Mouse (Mus musculus) kidney, postnatal 10 days (tissue): ENCODE results near the gene Pard3b.

Experiments
- DNase-seq: peaks from one replicate; pipeline ENCODE4 v3.0.0; 2021; ENCODE audit warnings: mixed read lengths

The Pard3b gene

DNA sequence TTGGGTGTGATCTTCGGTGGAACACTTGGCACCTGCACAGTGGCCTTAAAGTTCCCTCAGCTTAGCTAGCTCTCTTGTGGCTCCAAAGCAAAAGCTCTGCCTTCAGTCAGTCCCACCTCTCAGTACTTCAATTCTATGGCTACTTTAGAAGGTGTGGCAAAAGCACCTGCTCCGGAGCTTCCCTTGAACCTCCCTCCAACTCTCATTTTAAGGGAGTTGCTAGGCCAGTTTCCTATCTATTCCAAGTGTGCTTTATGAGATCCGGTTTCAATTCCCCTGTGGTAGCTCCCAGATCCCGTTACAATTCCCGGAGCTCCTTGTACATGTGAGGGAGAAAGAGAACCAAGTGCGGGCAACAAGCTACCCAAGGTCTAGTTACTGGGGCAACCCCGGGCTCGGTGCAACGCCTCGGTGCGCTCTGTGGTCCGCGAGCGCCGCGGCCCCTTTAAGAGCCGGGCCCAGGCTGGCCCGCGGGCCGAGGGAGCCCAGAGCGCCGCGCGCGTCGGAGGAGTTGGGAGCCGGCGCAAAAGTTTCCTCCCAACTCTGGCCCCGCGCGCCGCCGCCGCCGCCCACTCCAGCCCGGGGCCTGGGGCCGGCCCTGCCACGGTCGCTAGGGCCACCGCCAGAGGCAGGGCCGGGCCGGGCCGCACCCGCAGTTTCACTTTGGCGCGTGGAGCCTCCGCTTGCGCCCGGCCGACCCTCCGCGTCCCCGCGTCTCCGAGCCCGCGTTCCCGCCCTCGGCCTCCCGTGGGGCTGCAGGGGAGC, at the start of gene Pard3b:
TSS of gene Pard3b (plus strand) at position 478 of the 765 bp plus-strand sequence.
- peak; percentile 86 for DNase-seq

DNA sequence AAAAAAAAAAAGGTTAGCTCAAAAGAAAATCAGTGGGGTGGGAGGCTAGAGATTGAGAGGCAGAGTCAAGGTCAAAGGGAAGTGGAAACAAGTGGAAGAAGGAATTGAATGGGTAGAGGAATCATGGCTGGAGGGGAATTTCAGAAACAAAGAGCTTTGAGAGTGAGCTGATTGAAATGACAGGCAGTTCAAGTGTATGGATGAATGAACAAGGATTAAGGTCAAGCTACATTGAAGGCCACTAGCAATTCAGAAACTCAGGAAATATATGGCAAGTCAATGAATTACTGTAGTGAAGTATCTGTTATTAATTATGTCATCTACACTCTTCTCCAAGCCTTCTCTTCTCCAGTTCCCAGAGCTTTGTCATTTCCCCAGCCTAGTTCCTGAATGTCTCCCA, 22.4 kb upstream of the Pard3b start:
- DNase-seq, result no peak

DNA sequence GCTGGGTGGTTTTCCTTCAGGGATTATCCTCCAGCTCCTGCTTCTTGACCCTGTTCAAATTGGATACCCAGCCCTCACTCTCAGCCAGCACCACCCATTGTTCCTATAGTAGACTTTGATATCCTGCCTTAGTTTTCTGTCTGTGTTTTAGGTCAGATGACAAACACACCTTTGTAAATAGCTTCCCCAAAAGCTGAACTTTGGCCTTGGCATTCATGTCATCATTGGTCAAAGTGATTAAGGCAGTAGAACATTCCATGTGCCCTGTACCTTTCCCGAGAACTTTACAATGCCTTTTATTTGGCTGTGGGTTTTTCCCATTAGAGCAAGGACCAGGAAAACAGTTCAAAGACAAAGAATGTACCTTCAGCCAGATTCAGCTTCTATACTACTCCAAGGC, 18.0 kb upstream of the Pard3b start:
- DNase-seq, result no peak

DNA sequence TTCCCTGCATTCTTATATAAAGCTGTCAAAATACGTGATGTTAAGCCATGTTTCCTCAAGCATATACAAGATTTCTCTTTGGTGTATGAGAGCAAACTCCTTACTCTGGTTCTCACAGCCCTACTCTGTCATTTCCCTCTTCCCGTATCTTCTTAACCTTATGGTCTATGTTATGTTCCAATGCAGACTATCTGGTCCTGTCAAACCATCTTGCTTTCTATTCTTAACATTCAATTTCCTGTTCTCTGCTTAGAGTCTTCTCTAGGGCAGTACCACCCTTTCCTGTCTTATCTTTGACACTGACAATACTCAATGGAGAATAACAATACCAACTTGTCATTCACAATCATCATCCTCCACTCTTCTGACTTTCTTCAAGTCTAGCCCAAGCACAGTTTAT, 8.8 kb upstream of the Pard3b start:
- DNase-seq, result no peak

DNA sequence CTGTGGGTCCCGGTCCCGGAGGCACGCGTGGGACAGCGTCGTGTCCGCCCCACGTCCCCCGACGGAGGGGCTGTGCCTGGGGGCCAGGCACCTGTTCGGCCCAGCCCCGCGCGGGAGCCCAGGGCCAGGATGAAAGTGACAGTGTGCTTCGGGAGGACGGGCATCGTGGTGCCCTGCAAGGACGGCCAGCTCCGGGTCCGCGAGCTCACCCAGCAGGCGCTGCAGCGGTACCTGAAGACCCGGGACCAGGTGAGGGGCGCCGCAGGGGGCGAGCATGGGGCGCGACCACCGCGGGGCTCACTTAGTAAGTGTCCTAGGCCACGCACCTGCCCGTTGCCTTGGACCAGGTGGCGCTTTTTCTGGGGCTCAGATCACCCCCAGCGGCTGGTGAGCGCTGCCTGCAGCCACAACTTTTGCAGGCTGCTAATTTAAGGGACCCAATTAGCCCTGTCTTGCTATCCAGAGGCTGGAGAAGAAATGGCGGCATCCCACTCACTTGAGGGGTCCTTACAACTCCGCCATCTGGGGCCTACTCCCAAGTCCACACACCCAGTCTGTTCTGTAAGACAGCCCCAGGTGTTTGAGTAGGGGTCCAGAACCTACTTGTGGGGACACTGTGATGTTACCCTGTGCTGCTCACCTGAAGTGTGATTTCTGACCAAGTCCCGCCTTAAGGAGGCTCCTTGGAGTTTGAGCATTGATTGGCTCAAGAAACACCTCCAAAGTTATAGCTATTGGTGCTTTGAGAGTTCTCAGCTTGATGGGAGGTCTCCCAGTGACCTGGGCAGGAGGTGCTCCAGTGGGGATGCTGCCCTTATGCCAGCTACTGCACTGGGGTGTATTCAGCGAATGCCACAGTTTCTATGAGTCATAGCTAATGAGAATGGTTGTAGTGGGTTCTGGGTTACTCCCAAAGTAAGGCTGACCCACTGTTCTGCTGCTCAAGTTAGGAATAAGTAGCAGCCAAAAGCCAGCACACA, 780 bp downstream of the Pard3b start:
- peak; percentile 48 for DNase-seq

DNA sequence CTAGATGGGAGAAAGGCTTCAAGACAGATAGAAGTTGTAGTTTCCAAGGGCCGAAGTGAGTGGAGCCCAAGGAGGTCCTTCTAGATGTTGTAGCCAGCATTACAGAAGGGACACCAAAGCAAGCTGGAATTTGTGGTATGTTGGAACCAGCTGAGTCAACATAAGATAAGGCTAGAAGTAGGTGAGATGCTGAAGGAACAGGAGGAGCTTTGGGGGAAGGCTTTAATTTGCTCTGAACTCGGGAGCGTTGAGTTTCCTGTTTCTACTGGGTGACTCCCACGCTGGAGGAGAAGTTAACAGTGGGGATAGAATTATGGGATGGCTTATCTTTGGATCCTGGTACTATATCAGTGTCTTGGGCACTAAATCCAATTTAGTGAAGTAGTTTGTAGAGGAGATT, 3.3 kb downstream of the Pard3b start:
- peak; percentile 17 for DNase-seq

DNA sequence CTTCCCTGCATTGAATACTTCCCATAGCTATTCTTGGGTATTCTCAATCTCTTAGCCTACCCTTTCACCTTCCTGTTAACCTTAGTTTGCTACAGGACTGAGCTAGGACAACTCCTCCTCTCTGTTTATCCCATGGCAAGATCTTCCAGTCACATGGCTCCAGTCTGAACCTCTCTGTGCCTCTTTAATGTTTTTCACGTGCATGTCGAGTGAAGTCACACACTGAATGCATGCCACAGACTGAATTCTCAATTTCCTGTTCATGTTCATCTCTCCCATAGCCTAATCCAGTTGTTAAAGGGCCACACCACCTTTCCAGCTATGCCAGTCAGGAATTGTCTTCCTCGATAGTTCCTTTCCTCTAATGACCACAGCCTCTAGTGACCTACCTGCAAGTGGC, 6.4 kb downstream of the Pard3b start:
- DNase-seq, result no peak

DNA sequence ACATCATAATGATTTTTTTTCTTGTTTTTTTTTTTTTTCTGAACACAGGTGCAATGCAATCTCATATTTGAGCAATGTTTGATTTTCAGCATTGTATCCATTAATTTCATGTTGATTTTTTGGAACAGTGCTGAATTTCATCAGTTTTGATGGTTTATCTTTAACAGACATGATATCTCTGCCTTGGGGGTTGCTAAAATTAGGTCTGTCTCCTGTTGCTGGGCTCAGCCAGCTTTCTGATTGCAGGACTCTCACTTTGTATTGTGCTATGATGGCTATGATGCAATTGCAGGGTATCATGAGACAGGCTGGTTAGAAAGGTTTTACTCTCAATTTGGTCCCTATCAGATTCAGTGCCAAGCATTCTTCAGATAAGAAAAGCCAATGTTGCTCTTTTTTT, 11.3 kb downstream of the Pard3b start:
- DNase-seq, result no peak

DNA sequence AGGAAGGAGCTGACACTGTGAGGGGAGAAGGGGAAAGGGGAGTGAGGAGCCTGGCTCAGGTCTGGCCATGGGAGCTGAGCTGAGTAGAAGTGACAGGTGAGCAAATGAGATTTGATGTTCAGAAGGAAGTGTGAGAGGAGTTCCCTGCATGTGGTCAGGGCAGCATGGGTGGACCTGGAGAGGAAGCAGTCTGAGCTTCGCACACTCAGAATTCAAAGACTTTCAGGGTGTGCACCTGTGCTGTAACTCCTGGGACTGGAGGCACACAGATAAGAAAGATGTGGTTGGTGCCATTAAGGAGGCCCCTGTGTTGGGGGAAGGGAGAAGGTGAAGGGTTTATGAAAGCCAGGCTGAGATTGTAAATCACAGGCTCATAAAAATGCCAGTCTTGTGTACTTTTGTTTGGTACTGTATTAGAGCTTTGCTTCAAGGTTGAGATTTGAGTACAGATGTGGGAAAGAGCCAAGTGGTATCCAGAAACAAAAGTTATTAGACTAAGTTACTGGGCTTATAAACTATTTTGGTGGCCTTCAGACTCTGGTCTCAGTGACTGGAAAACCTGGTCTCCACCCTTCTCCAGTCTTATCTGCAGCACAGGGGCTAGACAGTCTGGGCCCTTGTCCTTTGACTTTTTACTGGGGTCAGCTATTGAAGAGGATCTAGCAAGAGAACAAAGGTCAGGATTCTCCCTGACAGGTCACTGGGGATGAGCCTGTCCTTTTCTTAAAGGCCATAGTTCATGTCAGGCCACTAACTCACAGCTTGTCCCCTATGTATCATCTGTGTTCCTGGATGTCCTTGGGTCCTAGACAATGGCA, 13.0 kb downstream of the Pard3b start:
- no peak for DNase-seq

DNA sequence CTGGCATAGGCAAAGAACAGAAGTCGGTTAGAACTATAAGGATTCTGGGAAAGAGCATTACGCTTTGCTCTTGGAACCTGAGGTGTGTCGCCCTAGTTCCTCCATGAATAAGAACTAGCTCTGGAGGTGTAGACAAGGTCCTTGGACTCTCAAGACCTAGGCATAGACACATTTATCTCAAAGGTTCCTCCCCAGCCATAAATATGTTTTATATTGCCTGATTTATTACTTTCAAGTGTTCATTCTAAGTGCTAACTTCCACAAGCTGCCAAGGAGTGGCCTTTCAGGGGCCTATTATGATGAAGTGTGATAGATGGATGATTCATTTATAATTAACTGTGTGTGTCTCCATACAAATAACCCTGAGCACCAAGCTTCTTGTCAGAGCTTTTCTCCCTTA, 19.1 kb downstream of the Pard3b start:
- DNase-seq, result no peak

DNA sequence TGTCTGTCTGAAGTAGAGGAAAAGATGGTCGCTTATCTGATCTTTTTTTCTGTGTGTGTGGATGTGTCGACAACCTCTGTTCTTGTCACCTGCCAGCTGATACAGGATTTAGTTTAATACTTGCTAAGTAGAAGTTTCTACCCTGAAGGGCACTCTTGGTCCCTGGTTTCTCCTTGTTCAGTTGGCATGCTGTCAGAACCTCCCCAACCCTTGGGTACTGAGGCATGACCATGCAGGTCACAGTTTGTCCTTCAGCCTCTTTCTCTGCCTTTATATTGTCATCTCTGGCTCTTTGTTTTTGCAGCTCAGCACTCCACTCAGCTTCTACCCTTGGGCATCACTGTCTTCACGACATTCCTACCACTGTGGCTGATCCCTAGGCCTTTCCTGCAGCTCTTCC, 21.3 kb downstream of the Pard3b start:
- DNase-seq, result peak; percentile 18

DNA sequence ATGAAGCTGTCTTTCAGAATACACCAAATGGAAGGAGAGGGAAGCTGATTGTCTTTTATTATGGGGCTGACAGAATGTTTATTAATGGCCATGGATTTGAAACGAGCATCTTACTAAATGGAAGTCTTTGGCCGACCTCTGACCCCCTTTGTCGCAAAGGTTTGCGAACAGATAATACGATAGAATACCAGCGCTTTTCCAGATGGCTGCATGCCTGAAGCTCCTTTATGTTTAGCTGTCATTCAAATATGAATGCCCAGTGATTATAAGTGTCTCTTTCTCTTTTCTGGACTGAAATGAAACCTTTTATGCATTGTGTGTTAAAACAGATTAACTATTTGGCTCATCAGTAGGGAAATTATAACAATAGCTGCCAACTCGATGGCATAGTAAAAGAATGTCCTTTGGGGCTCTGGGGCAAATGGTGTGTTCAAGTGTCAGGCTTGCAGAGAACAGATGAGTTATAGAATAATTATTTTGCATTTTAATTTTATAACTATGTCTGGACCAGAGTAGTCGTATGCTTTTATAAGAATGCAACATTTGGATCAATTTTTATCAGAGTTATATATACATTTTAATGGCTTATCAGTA, 46.7 kb downstream of the Pard3b start:
- DNase-seq, result no peak

DNA sequence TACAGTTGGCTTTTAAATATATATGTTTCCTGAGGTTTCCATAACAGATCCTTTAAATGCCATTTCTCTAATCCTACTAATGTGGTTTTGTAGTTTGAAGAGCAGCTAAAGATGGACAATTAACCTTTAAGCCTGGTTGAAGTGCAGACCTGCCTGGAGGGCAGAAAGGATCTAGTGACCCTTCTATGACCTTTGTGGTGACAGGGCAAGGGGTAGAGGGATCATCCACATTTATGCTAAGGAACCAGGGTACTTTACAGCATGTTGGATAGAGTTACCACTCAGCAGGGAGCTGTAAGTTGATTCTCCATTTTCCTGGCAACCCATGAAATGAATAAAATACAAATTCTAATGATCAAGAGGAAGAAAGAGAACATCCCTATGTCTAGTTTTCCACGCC, 47.3 kb downstream of the Pard3b start:
- no peak for DNase-seq

DNA sequence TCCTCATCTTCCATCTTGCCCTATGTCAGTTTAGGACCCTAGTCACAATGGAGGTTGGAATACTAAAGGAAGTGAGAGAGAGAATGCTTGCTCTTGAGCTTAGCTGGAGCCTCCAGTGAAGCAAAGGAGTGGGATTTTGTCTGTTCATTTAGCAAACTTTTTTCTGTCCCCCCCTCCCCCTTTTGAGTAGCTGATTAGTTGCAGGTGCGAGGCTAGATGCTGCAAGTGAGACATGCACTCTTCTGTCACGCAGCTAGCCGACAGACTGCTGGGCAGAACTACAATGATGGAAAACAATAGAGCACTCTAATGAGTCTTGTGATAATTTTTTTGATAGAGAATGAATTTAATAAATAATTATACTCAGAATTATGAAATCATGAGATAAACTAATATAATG, 49.7 kb downstream of the Pard3b start:
- no peak for DNase-seq

DNA sequence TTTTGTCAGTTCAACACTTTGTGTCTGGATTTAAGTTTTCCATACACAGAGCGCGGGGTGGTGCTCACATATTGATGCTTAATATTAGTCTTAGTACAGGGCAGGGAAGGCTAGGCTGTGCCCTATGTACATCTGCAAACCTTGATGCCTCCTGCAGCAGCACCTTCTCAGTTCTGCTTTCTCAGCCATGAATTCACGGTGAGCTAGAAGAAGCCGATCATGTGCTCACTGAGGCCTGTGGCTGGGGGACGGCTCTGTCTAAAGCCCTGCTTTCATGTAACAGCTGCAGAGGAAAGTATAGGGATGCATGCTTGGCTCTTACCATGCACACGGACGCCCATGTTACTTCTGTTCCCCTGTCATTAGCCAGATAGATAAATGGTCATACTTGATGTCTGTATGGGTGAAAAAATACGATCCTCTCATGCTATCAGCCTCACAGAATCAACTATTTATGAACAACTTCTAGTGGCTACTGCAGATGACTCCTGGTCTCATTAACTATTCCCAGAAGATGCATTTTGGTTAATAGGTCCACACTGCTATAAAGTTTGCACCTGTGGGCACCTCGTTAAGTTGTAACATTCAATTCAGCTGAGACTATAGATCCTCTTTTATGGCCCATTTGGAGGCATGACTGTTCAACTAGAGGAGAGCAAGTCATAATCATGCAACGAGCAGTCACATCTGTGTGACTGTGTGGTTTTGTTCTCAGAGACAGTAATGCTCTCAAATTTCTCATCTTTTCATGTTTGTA, 60.0 kb downstream of the Pard3b start:
- DNase-seq, result no peak

DNA sequence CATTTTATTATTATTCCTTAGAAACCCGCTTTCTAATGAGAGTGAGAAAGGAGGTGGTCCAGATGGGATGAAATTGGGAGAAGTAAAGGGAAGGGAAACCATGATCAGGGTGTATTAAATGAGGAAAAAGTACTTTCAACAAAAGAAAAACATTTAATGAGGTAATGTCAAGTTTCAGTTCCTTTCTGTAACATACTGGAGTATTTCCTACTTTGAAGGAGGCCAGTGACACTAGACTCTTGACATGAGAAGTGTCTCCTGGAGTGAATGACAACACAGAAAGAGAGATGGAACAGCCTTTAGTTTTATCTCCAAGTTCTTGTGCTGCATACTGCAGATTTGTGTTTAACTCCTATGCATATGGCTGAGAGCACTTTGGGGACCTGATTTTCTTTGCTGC, 71.2 kb downstream of the Pard3b start:
- DNase-seq, result no peak

DNA sequence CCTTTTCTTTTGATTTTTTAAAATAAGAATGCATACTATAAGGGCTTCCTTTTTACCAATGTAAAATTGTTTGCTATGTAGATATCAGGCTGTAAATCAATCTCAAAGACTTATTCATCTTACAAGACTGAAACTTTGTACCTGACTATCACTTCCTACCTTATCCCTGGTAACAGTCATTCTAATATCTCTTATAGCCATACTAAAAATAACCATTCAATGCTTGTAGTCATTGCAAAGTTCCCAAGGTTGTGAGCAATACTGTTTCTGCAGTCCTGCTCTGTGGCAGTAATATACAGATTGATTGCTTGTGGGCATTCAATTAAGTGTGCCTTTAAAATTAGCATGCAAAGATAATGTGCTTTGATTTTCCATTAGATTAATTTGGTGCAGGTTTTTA, 72.9 kb downstream of the Pard3b start:
- DNase-seq, result no peak

DNA sequence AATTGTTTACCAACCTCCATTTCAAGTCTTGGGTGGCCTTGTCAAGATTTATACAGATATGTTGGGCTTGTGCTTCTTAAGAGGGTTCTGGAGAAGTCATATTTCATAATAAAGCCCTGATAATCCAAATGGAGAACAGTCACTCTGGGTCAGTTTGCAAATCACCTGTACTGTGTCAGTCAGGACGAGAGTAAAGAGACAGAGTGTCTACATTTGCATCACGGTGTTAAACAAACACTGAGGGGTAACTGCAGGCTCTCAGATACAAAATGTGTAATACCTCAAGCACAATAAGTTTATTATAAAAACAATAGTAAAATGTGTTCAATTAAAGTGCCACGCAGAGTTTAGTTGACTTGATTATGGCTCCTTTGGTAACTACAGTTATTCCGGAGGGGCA, 91.0 kb downstream of the Pard3b start:
- no peak for DNase-seq

DNA sequence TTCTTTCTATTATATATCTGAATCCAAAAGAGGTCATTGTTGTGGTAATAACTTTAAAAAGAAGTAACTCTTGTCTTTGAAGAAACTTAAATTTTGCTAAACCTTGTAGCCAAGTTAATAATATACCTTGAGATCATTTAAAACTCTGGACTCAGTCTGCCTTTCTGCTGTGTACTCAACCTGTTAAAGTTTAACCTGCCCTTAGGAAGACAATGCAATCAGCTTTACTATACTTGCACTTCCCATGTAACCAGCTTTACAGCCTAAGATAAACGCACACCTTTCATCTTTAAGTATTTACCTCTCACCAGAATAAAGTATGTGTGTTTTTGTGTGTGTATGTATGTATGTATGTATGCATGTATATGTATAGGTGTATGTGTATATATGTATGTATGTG, 97.9 kb downstream of the Pard3b start:
- DNase-seq, result no peak

DNA sequence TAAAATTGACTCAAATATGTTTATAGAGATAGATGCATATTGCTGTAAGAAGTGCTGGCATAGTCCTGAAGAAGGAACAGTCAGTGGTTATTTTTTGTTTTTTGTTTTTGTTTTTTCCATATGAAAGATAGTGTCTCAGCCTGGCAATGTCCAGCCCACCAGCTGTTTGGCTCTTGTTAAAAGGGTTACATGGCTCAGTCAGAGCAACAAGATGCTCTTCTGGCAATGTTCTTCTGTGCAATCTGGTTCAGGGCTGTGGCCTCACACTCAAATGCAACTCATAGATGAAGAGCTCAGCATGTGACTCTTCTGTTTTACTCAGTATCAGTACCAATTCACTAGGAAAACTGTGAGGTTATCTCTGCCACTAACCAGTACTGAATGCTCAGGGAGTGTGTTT, 104.2 kb downstream of the Pard3b start:
- DNase-seq, result no peak

DNA sequence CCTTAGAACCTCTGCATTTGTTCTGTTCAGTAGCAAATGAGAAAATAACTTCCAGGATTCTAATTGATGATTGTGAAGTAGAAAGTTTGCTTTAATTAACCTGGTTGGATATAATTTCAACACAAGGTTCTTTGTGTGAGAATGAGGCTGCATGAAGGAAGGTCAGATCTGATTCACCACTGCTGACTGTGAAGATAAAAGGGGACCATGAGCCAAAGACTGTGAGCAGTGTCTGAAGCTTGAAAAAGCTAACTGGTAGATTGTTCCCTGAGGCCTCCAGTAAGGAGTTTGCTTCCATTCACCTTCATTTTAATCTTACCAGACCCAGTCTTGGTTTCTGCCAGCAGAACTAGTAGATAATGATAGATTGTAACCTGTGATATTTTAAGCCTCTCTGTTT, 108.9 kb downstream of the Pard3b start:
- DNase-seq, result no peak

DNA sequence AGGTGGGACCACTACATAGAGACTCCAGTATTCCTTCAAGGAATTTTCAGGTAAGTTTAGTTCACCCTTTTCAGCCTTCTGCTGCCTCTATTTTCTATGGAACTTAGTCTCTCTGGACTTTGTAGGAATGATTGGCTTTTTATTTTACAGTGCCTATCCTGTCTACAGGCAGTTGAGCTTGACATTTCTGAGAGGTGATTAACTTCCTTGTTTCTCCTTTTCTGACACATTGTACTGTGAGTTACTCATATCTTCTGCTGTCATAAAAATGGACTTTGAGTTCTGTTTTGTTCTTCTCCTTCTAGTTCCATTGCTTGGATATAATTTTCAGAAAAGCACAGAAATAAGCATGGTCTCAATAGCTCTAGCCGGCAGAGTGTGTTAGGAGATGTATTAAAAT, 112.4 kb downstream of the Pard3b start:
- DNase-seq, result no peak
